Mouse (Mus musculus) T-helper 2 cell (primary cell): ENCODE data around the gene Smim23.

Source experiments
- in situ Hi-C: fragments of 300-600 bp; cut with MboI, MseI; formaldehyde crosslinking; loops from one replicate; pipeline ENCODE4 v1.15.1; 2025; ENCODE audit warnings: high pct_unique_total_duplicates

The Smim23 gene

GRCm38 (mm10) chr11:32781633-32782404, 42.6 kb downstream of the Smim23 start:
- in situ Hi-C loops, result no loop called here

- in situ Hi-C loops, result no loop called here
Measured at GRCm38 (mm10) chr11:32780747-32781536, 43.5 kb downstream of the Smim23 start.

DNA sequence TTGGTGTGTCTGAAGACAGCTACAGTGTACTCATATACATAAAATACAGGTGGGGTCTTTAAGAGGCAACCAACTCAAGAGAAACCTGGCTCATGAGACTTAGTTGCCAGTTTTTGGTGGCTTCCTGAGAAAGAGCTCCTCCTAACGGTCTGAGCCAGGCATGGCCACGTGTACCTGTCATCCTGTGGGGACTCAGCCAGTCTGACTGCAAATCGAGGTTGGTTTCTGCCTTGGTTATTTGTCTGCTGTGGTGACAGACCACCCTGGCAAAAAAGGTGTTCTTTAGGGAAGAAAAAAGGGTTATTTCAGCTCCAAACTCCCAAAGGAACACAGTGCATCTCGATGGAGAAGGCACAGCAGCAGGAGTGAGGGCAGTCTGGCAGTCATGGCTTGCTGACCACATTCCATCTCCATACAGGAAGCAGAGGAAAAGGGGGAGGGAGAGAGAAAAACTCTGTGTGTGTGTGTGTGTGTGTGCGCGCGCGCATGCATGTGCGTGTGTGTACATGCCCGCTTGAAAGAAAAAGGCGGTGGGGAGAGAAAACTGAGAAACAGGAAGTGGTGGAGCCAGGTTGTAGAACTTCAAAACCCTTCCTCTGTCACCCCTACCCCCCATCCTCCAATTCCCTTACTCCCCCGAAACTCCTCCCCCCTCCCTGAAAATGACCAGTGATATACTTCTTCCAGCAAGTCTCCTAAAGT, 55.6 kb downstream of the Smim23 start:
- in situ Hi-C loops, result no loop called here
